Mouse (Mus musculus) midbrain, embryonic 13.5 days (tissue): ENCODE measurements at regions not wholly inside any gene's neighbourhood (a gene's known extent, or its start where the extent isn't known, plus 50 kb on each side); places are given as distances from the start of the nearest gene placed in this dataset.

Experiments
- ATAC-seq: fragments of 200-750 bp; cut with Nextera tagmentation; 2 replicates; pipeline ENCODE4 v1.8.0; 2017; ENCODE audit warnings: mild to moderate bottlenecking, moderate TSS enrichment, moderate library complexity
- H3K27ac ChIP-seq: fragments of 300-500 bp; sonication (generic); 2 replicates; pipeline ENCODE4 v1.5.1; 2015; ENCODE audit warnings: inconsistent platforms, mild to moderate bottlenecking, moderate library complexity
- H3K27me3 ChIP-seq: fragments of 300-500 bp; sonication (generic); 2 replicates; pipeline ENCODE4 v1.6.1; 2015; ENCODE audit warnings: mild to moderate bottlenecking, inconsistent platforms
- H3K36me3 ChIP-seq: fragments of 300-500 bp; sonication (generic); 2 replicates; pipeline ENCODE4 v1.6.1; 2015; ENCODE audit warnings: mild to moderate bottlenecking, inconsistent platforms
- H3K4me1 ChIP-seq: fragments of 300-500 bp; sonication (generic); replicated peaks from 2 replicates; pipeline ENCODE4 v1.6.1; 2015; ENCODE audit warnings: inconsistent platforms
- H3K4me2 ChIP-seq: fragments of 300-500 bp; sonication (generic); replicated peaks from 2 replicates; pipeline ENCODE4 v1.6.1; 2015; ENCODE audit warnings: moderate library complexity, mild to moderate bottlenecking, inconsistent platforms
- H3K4me3 ChIP-seq: fragments of 300-500 bp; sonication (generic); replicated peaks from 2 replicates; pipeline ENCODE4 v1.5.1; 2015; ENCODE audit warnings: mild to moderate bottlenecking, inconsistent platforms
- H3K9ac ChIP-seq: fragments of 300-500 bp; sonication (generic); replicated peaks from 2 replicates; pipeline ENCODE4 v1.6.1; 2015; ENCODE audit warnings: mild to moderate bottlenecking, inconsistent platforms
- H3K9me3 ChIP-seq: fragments of 300-500 bp; sonication (generic); 2 replicates; pipeline ENCODE4 v1.6.1; 2016; ENCODE audit warnings: mild to moderate bottlenecking, inconsistent platforms
- WGBS: fragments of 180-500 bp; shearing (Covaris S2); methylation state at CpG from one replicate; pipeline ENCODE4 v1.1.7; 2015; 5-methylcytosine and 5-hydroxymethylcytosine counted together

DNA sequence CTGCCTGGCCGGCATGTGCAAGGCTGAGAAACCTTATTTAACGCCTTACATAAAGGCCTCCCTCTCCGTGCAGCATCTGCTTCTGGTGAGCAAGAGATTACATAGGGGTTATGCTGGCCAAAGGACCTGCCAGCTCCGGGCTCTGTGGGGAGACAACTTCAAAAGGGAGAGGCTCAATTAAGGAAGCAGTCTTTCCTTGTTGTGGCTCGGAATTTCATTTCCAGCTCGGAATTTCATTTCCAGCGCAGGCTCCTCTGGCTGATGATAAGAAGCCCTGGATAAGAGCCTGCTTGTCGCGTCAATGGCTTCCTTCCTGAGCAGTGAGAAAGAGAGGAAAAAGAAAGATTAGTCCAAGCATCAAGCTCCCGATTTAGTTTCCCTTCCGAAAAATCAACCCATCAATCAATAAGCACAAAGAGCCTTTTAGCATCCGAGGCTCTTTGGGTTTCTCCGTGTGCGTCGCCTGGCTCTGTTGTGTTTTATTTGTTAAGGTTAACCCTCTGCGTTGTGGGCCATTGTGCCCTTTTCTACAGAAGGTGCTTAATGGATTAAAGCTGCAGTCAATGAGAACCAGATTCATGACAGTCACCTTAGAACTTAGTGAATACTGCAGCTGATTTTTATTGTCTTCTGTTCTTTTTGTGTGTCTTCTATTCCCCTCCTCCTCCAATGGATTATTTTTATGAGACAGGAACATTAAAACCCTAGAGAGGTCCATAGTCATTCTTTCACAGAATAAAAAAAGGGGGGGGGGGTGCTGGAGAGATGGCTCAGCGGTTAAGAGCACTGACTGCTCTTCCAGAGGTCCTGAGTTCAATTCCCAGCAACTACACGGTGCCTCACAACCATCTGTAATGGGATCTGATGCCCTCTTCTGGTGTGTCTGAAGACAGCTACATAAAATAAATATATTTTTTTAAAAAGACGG lies 218.3 kb downstream of the Myo1b start:
- Histone ChIP-seq H3K4me3 (no peak overlapping the region), H3K27ac (peak overlapping the region; percentile 88), H3K27me3 (0 out of 2 replicates have a peak, but pooled peaks cover 4% of the 10 kb centered on the region), H3K9ac (0 out of 2 replicates have a peak overlapping the region, but pooled peaks have one; percentile 4), H3K4me1 (peaks cover 16% of the 10 kb centered on the region), H3K4me2 (peak overlapping the region; percentile 21), H3K36me3 (no peaks in the 10 kb centered on the region), H3K9me3 (no peaks in the 10 kb centered on the region)
- ATAC-seq = peak; percentile 92
- 3% methylated on average over 19 of the region's 19 CpGs for WGBS

DNA sequence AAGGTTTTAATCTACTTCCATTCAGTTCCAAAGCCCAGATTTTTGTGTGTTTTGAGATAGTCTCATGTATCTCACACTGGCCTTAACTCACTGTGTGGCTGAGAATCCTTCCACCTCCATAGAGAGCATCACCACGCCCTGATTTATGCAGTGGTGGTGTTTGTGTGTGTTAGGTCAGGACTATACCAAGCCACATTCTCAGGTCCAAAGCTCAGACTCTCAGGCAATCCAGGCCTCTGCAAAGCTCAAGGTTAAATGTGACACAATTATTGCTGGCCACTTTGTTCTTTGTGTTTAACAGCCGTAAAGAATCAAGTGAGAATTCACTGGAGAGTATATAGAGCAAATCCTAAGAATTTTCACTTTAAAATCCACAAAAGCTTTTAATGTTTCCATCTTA lies 218.2 kb upstream of the Nabp1 start:
- Histone ChIP-seq H3K36me3 (no peaks in the 10 kb centered on the region), H3K4me1 (peaks cover 16% of the 10 kb centered on the region), H3K4me2 (no peak overlapping the region), H3K27ac (peak overlapping the region; percentile 88), H3K4me3 (no peak overlapping the region), H3K9me3 (no peaks in the 10 kb centered on the region), H3K27me3 (0 out of 2 replicates have a peak, but pooled peaks cover 4% of the 10 kb centered on the region), H3K9ac (no peak overlapping the region)
- no peak for ATAC-seq
- 41% methylated on average over 2 of the region's 2 CpGs for WGBS

DNA sequence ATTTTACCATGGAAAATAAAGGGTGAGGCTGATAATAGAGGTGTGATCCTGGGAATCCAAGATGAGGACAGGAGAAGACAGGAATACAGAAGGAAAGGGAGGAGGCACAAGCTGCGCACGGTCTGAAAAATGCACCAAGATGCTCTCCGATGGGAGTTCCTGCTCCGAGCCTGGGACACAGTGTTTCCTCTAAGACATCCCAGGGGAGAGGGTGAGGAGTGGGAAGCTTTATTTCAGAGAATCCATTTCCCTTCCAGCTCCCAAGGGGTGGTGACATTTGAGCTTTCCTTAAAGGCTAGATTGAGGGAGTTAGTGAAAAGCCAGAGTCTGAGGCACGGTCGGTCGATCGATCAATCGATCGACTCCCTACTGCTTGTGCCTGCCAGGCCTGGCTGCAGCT lies 212.7 kb upstream of the Nabp1 start:
- Histone ChIP-seq H3K36me3 (no peaks in the 10 kb centered on the region), H3K27me3 (0 out of 2 replicates have a peak, but pooled peaks cover 4% of the 10 kb centered on the region), H3K4me1 (peaks cover 21% of the 10 kb centered on the region), H3K9ac (no peak overlapping the region), H3K9me3 (no peaks in the 10 kb centered on the region), H3K4me3 (no peak overlapping the region), H3K4me2 (no peak overlapping the region), H3K27ac (no peak overlapping the region)
- ATAC-seq = no peak
- 93% methylated on average over 10 of the region's 10 CpGs for WGBS

DNA sequence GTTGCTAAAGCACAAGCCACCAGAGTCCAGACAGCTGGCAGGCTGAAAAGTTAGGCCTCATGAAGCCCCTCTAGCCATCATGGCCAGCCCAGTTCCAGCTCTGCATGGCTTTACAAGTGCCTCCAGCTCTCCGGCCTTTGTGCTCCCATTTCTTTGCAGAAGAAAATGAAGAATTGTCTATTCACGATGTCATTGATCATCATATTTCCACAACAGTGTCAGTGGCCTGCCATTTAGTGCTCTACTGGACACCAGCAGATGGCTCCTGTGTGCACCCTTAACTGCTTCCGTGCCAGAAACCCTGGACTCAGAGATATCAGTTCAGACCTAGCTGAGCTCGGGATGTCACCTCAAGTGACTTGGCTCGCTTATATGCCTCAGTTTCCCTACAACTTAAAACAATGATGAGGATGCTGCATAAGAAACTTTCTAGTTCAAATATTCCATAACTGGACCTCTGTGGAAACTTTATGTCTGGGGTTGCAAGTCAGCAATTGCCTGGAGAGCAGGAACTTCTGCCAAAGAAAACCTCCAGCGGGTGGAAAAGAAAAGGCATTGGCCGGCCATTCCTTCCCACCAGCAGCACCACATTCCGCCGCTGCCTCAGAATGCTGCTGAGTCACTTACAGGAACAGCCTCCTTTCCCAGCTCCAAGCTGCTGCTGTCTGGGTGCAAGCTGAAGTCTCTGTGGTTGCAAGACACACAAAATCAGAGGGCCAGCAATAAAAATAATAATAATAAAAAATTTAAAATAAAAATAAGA lies 211.4 kb upstream of the Nabp1 start:
- H3K4me3 ChIP-seq = no peak overlapping the region
- H3K27ac ChIP-seq = no peak overlapping the region
- WGBS = 87% methylated on average over 9 of the region's 9 CpGs

DNA sequence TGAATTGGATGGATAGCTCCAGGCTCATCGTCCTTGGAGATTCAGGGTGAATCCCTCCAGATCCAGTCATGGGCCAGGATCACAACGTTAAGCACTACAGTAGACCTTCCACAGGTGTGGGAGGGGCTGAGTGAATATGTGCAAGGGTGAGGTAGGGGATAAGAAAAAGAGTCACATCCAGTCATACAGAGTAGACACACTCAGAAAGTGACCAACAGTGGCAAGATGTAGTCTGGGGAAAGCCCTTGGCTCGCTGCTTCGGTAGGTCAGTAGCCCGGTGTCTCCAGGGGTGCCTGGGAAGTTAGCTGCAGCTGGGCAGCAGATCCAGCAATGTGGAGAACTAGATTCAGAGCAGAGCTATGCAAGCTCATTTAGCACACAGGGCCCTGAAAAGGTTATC lies 210.7 kb upstream of the Nabp1 start:
- H3K36me3 ChIP-seq = no peaks in the 10 kb centered on the region
- H3K4me1 ChIP-seq = peaks cover 21% of the 10 kb centered on the region
- H3K4me2 ChIP-seq = no peak overlapping the region
- H3K27me3 ChIP-seq = no peaks in the 10 kb centered on the region
- H3K4me3 ChIP-seq = no peak overlapping the region
- peak overlapping the region; percentile 44; the same call in 1 of the 2 replicates for H3K27ac ChIP-seq
- no peaks in the 10 kb centered on the region for H3K9me3 ChIP-seq
- H3K9ac ChIP-seq = no peak overlapping the region
- 81% methylated on average over 5 of the region's 5 CpGs for WGBS
- ATAC-seq = peak; percentile 49; the same call in 1 of the 2 replicates

More for the DNA sequence above, 211.4 kb upstream of the Nabp1 start:
- H3K4me1 ChIP-seq = peaks cover 21% of the 10 kb centered on the region
- H3K9ac ChIP-seq = no peak overlapping the region
- no peaks in the 10 kb centered on the region for H3K27me3 ChIP-seq
- no peaks in the 10 kb centered on the region for H3K9me3 ChIP-seq
- no peaks in the 10 kb centered on the region for H3K36me3 ChIP-seq
- ATAC-seq = no peak
- H3K4me2 ChIP-seq = no peak overlapping the region

DNA sequence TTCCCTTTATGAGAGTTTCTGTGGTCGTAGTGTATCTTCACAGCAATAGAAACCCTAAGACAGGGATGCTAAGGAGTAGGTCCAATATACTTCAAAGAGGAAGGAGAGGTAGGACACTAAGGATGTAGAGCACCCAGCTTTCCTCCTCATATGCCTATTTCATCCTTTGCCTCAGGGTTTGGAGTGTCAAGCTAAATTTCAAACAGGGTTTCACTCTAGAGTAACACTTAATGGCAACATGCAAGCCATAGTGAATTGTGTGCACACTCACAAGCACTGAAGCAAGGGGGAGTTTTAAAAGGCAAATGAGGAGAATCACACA lies 210.0 kb upstream of the Nabp1 start:
- WGBS = 30% methylated on average over 1 of the region's 1 CpGs
- Histone ChIP-seq H3K9ac (0 out of 2 replicates have a peak overlapping the region, but pooled peaks have one; percentile 11), H3K27me3 (no peaks in the 10 kb centered on the region), H3K9me3 (no peaks in the 10 kb centered on the region), H3K27ac (peak overlapping the region; percentile 83), H3K4me3 (no peak overlapping the region), H3K4me2 (0 out of 2 replicates have a peak overlapping the region, but pooled peaks have one; percentile 7), H3K36me3 (no peaks in the 10 kb centered on the region), H3K4me1 (peaks cover 21% of the 10 kb centered on the region)
- ATAC-seq = peak; percentile 57

DNA sequence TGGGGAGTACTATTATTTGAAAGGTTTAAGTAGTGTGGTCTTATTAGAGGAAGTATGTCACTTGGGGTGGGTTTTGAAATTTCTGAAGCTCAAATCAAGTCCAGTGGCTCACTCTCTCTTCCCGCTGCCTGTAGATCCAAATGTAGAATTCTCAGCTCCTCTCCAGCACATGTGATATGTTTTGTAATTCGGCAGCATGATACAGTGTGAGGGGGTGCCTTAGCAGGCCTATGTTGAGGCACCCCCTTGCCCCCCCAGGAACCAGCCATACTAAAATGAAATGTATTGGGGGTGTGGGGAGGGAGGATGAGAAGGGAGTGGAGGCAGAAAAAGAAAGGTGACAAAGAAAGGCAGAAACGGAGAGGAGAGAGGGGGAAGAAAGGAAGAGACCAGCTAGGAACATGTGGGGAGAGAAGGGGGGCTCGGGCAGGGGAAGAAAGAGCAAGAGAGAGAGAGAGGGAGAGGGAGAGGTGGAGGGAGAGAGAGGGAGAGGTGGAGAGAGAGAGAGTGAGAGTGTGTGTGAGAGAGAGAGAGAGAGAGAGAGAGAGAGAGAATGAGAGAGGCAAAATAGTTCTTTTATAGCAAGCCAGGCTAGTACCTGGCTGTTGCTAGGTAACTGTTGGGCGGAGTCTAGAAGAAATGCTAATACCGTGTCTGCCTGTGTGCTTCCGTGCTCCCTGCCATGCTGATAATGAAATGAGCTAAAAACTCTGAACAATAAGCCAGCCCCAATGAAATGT lies 209.4 kb upstream of the Nabp1 start:
- peak; percentile 91 for ATAC-seq
- Histone ChIP-seq H3K9me3 (no peaks in the 10 kb centered on the region), H3K4me2 (0 out of 2 replicates have a peak overlapping the region, but pooled peaks have one; percentile 7), H3K9ac (0 out of 2 replicates have a peak overlapping the region, but pooled peaks have one; percentile 11), H3K4me3 (no peak overlapping the region), H3K4me1 (peaks cover 21% of the 10 kb centered on the region), H3K27ac (peak overlapping the region; percentile 83), H3K27me3 (no peaks in the 10 kb centered on the region), H3K36me3 (no peaks in the 10 kb centered on the region)
- WGBS = 31% methylated on average over 7 of the region's 7 CpGs

DNA sequence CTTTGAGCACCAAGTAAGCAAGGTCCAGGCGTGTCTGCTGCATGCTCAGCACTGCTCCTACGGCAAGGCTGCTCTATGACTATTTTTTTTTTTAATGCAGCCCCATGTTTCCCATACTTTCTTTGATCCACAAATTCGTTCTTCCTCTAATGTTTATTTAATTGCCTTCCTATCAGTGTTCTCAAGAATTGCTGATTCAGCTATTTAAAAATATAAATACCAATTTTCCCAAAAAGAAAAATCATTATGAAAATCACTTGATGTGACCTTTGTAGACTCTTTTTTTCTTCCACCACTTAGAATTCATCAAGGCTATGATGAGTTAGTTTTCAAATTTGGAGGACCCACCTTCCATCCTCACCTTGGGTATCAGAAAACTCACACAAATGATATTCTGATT lies 208.5 kb upstream of the Nabp1 start:
- H3K9me3 ChIP-seq = no peaks in the 10 kb centered on the region
- no peak overlapping the region for H3K27ac ChIP-seq
- H3K27me3 ChIP-seq = no peaks in the 10 kb centered on the region
- 89% methylated on average over 3 of the region's 3 CpGs for WGBS
- no peaks in the 10 kb centered on the region for H3K36me3 ChIP-seq
- ATAC-seq = no peak
- no peak overlapping the region for H3K9ac ChIP-seq
- no peak overlapping the region for H3K4me3 ChIP-seq
- H3K4me2 ChIP-seq = no peak overlapping the region
- H3K4me1 ChIP-seq = peaks cover 21% of the 10 kb centered on the region

DNA sequence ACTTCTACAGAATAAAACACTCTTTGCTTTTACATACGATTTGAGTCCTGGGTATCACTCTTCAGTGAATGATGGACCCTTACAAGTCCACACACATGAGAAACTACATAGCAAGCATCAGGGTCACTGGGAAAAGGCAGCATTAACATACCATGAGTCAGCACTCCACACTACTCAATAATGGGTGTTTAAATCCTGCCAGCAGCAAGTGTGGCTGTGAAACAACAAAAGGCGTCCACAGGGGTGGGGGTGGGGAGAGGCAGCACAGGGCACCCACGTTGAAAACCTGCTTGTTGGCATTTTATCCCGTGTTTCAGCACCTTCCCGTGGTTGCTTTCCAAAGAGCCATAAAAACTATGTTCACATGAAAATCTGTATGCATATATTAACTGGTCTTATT lies 204.0 kb upstream of the Nabp1 start:
- Histone ChIP-seq H3K36me3 (no peaks in the 10 kb centered on the region), H3K4me1 (peaks cover 7% of the 10 kb centered on the region; the same call in 1 of the 2 replicates), H3K4me2 (no peak overlapping the region), H3K9me3 (no peaks in the 10 kb centered on the region), H3K27ac (no peak overlapping the region), H3K4me3 (no peak overlapping the region), H3K27me3 (no peaks in the 10 kb centered on the region), H3K9ac (no peak overlapping the region)
- WGBS = 78% methylated on average over 5 of the region's 5 CpGs
- ATAC-seq = no peak

DNA sequence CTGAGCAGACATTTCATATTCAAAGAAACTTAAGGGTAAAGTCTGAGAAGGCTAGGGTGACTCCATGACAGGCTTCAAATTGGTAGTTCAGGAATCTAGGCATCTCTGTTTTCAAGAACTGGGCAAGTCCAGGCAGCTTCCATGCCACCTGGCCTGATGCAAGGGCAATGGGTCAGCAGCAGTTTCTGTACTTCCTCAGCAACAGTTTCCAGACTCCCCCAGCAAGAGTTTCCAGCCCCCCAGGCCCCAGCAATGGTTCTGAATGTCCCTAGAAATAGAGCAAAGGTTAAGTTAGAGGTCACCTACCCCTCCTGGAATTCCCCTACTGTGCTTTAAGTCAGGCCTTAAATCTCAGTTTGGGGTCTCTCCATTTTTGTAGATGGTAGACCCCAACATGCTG lies 203.6 kb upstream of the Nabp1 start:
- H3K4me3 ChIP-seq = no peak overlapping the region
- no peak for ATAC-seq

DNA sequence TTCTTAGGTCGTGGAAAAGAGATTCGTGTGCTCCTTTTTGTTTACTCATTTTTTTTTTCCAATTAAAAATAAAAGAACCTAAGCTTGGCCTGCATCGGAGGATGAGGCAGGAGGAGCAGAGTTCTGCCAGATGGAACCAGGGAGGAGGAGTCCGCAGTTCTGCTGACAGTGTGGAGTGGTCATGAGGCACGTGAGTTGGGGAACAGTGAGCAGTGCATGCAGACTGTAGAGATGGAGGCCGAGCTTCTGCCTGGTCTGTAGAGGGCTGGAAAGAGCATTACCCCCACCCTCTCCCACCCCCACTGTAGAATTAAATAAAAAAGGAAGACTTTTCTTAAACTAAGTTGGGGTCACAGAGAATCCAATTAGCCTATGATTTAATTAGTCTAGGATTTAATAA lies 202.5 kb upstream of the Nabp1 start:
- no peak overlapping the region for H3K4me2 ChIP-seq
- H3K9me3 ChIP-seq = no peaks in the 10 kb centered on the region
- no peak overlapping the region for H3K9ac ChIP-seq
- H3K27me3 ChIP-seq = no peaks in the 10 kb centered on the region
- WGBS = 80% methylated on average over 6 of the region's 6 CpGs
- H3K27ac ChIP-seq = no peak overlapping the region
- H3K36me3 ChIP-seq = no peaks in the 10 kb centered on the region
- ATAC-seq = no peak
- H3K4me1 ChIP-seq = 0 out of 2 replicates have a peak, but pooled peaks cover 4% of the 10 kb centered on the region
- H3K4me3 ChIP-seq = no peak overlapping the region

More for the DNA sequence above, 203.6 kb upstream of the Nabp1 start:
- Histone ChIP-seq H3K4me1 (0 out of 2 replicates have a peak, but pooled peaks cover 4% of the 10 kb centered on the region), H3K9ac (no peak overlapping the region), H3K27ac (no peak overlapping the region), H3K9me3 (no peaks in the 10 kb centered on the region), H3K27me3 (no peaks in the 10 kb centered on the region), H3K36me3 (no peaks in the 10 kb centered on the region), H3K4me2 (no peak overlapping the region)
